Mouse (Mus musculus) embryonic stem cell, embryonic (primary cell): Measurements from ENCODE around the gene Hist1h3g.

Experiments used
- CTCF ChIA-PET, 4 experiments: fragments of 300-600 bp in 2 of 4; fragments of 350-600 bp in 2 of 4; sonication (Branson Sonifier 250); formaldehyde crosslinking; loops; one replicate each; lab custom pipeline; 2022; ENCODE audit warnings: inconsistent platforms in 2 of 4; lab: Charles Lee
- POLR2A ChIA-PET, 4 experiments: fragments of 300-600 bp in 2 of 4; fragments of 350-600 bp in 2 of 4; sonication (Branson Sonifier 250); formaldehyde crosslinking; loops; one replicate each; lab custom pipeline; 2022; ENCODE audit warnings: antibody characterized with exemption in 4 of 4, inconsistent platforms in 1 of 4; lab: Charles Lee

The Hist1h3g gene

DNA sequence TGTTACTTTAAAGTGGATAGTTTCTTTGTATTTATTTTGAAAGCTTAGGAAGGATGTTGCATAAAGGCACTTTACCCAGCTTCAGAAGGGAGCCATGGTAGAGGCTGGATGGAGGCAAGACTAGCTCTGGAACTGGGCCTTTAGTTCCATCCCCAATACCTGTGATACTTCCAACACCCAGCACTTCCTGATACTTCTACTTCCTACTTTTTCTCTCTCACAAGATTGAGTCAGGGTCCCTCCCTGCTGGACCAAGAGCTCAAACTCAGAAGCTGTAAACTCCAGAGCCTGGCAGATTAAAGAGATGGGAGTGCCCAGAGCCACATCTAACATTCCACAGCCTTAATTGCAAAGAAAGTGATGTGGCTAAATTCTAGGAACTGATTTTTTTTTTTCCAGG is 49.1 kb downstream of the Hist1h3g start:
- POLR2A ChIA-PET, result interaction anchor here (0.6 to 29.6 kb wide), 89 partner anchors 4 to 1832 kb away, joined by 3 to 794 read pairs (median 11); partner anchors contain the start of genes Hist1h2ac (in 4 of the 4), Hist1h2ae (in 4 of the 4), Hist1h2bc (in 4 of the 4) and Hist1h2bg (in 4 of the 4)
- CTCF ChIA-PET, result interaction anchor here in 2 of 4 experiments (1.0 to 1.1 kb wide), 3 partner anchors 9 to 183 kb away, joined by 3 to 4 read pairs (median 3); no protein-coding TSS in a partner anchor

DNA sequence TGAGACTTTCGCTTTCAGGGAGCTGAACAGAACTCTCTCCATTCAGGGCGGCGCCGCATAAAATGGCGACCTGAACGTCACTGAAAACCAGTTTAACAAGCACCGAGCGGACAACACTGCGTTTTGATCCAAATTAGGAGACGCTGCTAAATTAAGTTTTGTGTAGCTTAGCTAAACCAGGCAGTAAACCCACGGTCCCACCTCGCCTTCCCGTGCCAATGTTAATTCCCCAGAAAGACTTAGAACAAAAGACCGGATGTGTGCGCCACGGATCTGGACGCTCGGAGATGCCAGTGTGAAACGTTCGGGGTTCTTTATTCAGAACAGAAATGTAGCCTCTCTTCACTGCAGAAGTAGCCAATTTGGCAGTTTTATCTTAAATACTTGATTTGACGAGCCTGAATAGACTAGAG is 49.8 kb downstream of the Hist1h3g start:
- CTCF ChIA-PET, result interaction anchor here in 2 of 4 experiments (1.0 to 1.1 kb wide), 3 partner anchors 9 to 183 kb away, joined by 3 to 4 read pairs (median 3); no protein-coding TSS in a partner anchor
- POLR2A ChIA-PET, result interaction anchor here (0.6 to 29.6 kb wide), 103 partner anchors 4 to 1833 kb away, joined by 3 to 794 read pairs (median 9); partner anchors contain the start of genes Hist1h2ac (in 4 of the 4), Hist1h2ae (in 4 of the 4), Hist1h2bc (in 4 of the 4) and Hist1h2bg (in 4 of the 4)
